Mouse (Mus musculus): ENCODE measurements around the gene Dph5. TPM values are rescaled to one million over a fixed set of nuclear protein-coding genes. Genes with fewer than 3 reads are reported as not detected.

Gene Dph5
- total and polyA plus RNA-seq, 3 experiments: 37.0 to 70.0 (median 55.1) TPM

GRCm38 (mm10) chr3:115974228-115974627 lies 86.6 kb downstream of the Dph5 start:
- dilution Hi-C loops (cut with MboI; ENCODE audit: extremely low pct_ligation_motif_present, extremely low pct_unique_long_range_greater_than_20kb, low sequenced_read_pairs) (no loop called here), in situ Hi-C loops (cut with MboI; ENCODE audit: low pct_ligation_motif_present, low pct_unique_long_range_greater_than_20kb, low sequenced_read_pairs) (no loop called here)
- H3K27ac ChIP-seq (ENCODE audit: insufficient read depth, low read depth): no peak overlapping the region
- H3K4me2 ChIP-seq (ENCODE audit: insufficient read depth, low read depth, poor library complexity, severe bottlenecking): no peak overlapping the region
- no peak overlapping the region for H3K9ac ChIP-seq (ENCODE audit: insufficient read depth, low read depth)
- peaks cover 43 to 90% of the 10 kb centered on the region in 2 experiments for H3K36me3 ChIP-seq (replicated peaks in 1 of 2; ENCODE audit: control insufficient read depth in 1 of 2, insufficient read depth in 1 of 2, low read length in 1 of 2)
- no peaks in the 10 kb centered on the region for H3K9me3 ChIP-seq (replicated peaks; ENCODE audit: low read length)
- no peak for DNase-seq (ENCODE audit: extremely low read depth)
- no peak for TF ChIP-seq EP300 (IDR thresholded peaks at IDR 0.05; ENCODE audit: low read length)
- TF ChIP-seq JUN (IDR thresholded peaks at IDR 0.05; ENCODE audit: insufficient read depth, low read depth, low read length): no peak
- TF ChIP-seq HCFC1 (IDR thresholded peaks at IDR 0.05; ENCODE audit: low read depth, low read length): no peak
- no peak for TF ChIP-seq MEF2A (IDR thresholded peaks at IDR 0.05; ENCODE audit: borderline replicate concordance, low read depth, low read length)
- TF ChIP-seq PAX5 (IDR thresholded peaks at IDR 0.05; ENCODE audit: low read length): no peak
- no peak for TF ChIP-seq ZKSCAN1 (IDR thresholded peaks at IDR 0.05; ENCODE audit: borderline replicate concordance, low read depth, low read length)
- no peak for TF ChIP-seq USF1 (IDR thresholded peaks at IDR 0.05; ENCODE audit: low read depth, low read length)
- no peak for TF ChIP-seq IRF4 (IDR thresholded peaks at IDR 0.05; ENCODE audit: low read depth, low read length)
- TF ChIP-seq ZC3H11A (IDR thresholded peaks at IDR 0.05; ENCODE audit: low read depth, low read length): no peak
- TF ChIP-seq UBTF (IDR thresholded peaks at IDR 0.05; ENCODE audit: low read depth, low read length): no peak
- no peak for TF ChIP-seq RCOR1 (conservative IDR thresholded peaks at IDR 0.05; ENCODE audit: low read depth, low read length)
- no peak for TF ChIP-seq SIN3A (IDR thresholded peaks at IDR 0.05; ENCODE audit: low read length)
- no peak for TF ChIP-seq CHD2 (IDR thresholded peaks at IDR 0.05; ENCODE audit: low read length)
- no peak for TF ChIP-seq ELF1 (IDR thresholded peaks at IDR 0.05; ENCODE audit: low read depth, low read length)
- TF ChIP-seq JUND (conservative IDR thresholded peaks at IDR 0.05; ENCODE audit: low read depth, low read length): no peak
- no peak for TF ChIP-seq ZNF384 (IDR thresholded peaks at IDR 0.05; ENCODE audit: low read depth, low read length)
- no peak for TF ChIP-seq KAT2A (IDR thresholded peaks at IDR 0.05; ENCODE audit: insufficient replicate concordance, low read length)
- TF ChIP-seq NRF1 (IDR thresholded peaks at IDR 0.05; ENCODE audit: low read depth, low read length): no peak
- TF ChIP-seq ZMIZ1 (IDR thresholded peaks at IDR 0.05; ENCODE audit: low read depth, low read length): no peak
- H3K79me2 ChIP-seq (replicated peaks; ENCODE audit: control insufficient read depth, extremely low read depth, insufficient read depth, poor library complexity, severe bottlenecking): no peaks in the 10 kb centered on the region
- H3K4me3 ChIP-seq (replicated peaks in 1 of 3; ENCODE audit: low read depth in 2 of 3, low read length in 2 of 3, poor library complexity in 1 of 3): no peak overlapping the region
- peaks cover 1 to 6% of the 10 kb centered on the region in 2 experiments; a peak in 3 of 4 replicates for H3K4me1 ChIP-seq (ENCODE audit: control insufficient read depth in 1 of 2, insufficient read depth in 2 of 2)
- H3K27me3 ChIP-seq (replicated peaks): no peaks in the 10 kb centered on the region

DNA sequence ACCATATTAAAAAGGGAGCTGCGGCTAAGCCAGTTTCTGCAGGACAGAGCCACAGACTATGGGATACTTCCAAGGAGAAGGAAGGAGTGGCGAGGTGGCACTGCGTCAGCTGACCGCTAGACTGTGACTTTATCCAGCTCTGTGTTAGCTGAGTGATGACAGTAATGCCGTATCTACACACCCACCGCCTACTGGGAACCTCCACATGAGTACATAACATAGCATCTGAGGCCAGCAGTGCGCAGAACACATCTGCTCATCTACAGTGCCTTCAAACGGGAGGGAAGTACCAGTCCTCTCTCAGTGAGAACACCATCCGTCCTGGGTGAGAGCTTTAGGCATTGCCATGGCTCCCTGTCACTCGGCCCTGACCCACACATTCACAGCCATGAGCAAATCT lies 87.4 kb downstream of the Dph5 start:
- Histone ChIP-seq H3K4me1 (ENCODE audit: control insufficient read depth in 1 of 2, insufficient read depth in 2 of 2) (no peaks in the 10 kb centered on the region), H3K79me2 (replicated peaks; ENCODE audit: control insufficient read depth, extremely low read depth, insufficient read depth, poor library complexity, severe bottlenecking) (no peaks in the 10 kb centered on the region), H3K27me3 (replicated peaks) (no peaks in the 10 kb centered on the region), H3K27ac (ENCODE audit: insufficient read depth, low read depth) (no peak overlapping the region), H3K9ac (ENCODE audit: insufficient read depth, low read depth) (no peak overlapping the region), H3K4me3 (replicated peaks in 1 of 3; ENCODE audit: low read depth in 2 of 3, low read length in 2 of 3, poor library complexity in 1 of 3) (no peak overlapping the region), H3K9me3 (replicated peaks; ENCODE audit: low read length) (no peaks in the 10 kb centered on the region), H3K36me3 (replicated peaks in 1 of 2; ENCODE audit: control insufficient read depth in 1 of 2, insufficient read depth in 1 of 2, low read length in 1 of 2) (peaks cover 48 to 90% of the 10 kb centered on the region in 2 experiments), H3K4me2 (ENCODE audit: insufficient read depth, low read depth, poor library complexity, severe bottlenecking) (no peak overlapping the region)
- no peak for TF ChIP-seq PAX5 (IDR thresholded peaks at IDR 0.05; ENCODE audit: low read length)
- TF ChIP-seq NRF1 (IDR thresholded peaks at IDR 0.05; ENCODE audit: low read depth, low read length): no peak
- no peak for TF ChIP-seq ETS1 (conservative IDR thresholded peaks at IDR 0.05; ENCODE audit: low read depth, low read length)
- TF ChIP-seq CHD2 (IDR thresholded peaks at IDR 0.05; ENCODE audit: low read length): no peak
- TF ChIP-seq RCOR1 (conservative IDR thresholded peaks at IDR 0.05; ENCODE audit: low read depth, low read length): no peak
- TF ChIP-seq SMC3 (IDR thresholded peaks at IDR 0.05; ENCODE audit: low read depth, low read length): no peak
- no peak for TF ChIP-seq NELFE (IDR thresholded peaks at IDR 0.05; ENCODE audit: low read depth, low read length)
- no peak for TF ChIP-seq MAZ (IDR thresholded peaks at IDR 0.05; ENCODE audit: low read depth, low read length)
- no peak for TF ChIP-seq UBTF (IDR thresholded peaks at IDR 0.05; ENCODE audit: low read depth, low read length)
- no peak for TF ChIP-seq E2F4 (IDR thresholded peaks at IDR 0.05; ENCODE audit: insufficient replicate concordance, low read depth, low read length)
- TF ChIP-seq ELF1 (IDR thresholded peaks at IDR 0.05; ENCODE audit: low read depth, low read length): no peak
- no peak for TF ChIP-seq GABPA (IDR thresholded peaks at IDR 0.05; ENCODE audit: insufficient replicate concordance, low read depth, low read length)
- no peak for TF ChIP-seq HCFC1 (IDR thresholded peaks at IDR 0.05; ENCODE audit: low read depth, low read length)
- no peak for TF ChIP-seq TBP (conservative IDR thresholded peaks at IDR 0.05; ENCODE audit: low read depth, low read length)
- no peak for TF ChIP-seq TCF12 (IDR thresholded peaks at IDR 0.05; ENCODE audit: low read depth, low read length)
- TF ChIP-seq KAT2A (IDR thresholded peaks at IDR 0.05; ENCODE audit: insufficient replicate concordance, low read length): no peak
- TF ChIP-seq MEF2A (IDR thresholded peaks at IDR 0.05; ENCODE audit: borderline replicate concordance, low read depth, low read length): no peak
- in situ Hi-C loops (cut with MboI; ENCODE audit: low pct_ligation_motif_present, low pct_unique_long_range_greater_than_20kb, low sequenced_read_pairs) (no loop called here), dilution Hi-C loops (cut with MboI; ENCODE audit: extremely low pct_ligation_motif_present, extremely low pct_unique_long_range_greater_than_20kb, low sequenced_read_pairs) (no loop called here)
- no peak for DNase-seq (ENCODE audit: extremely low read depth)
